Mouse (Mus musculus): Measurements from ENCODE around the gene Nudt16l1. TPM values are rescaled to one million over a fixed set of nuclear protein-coding genes. Genes with fewer than 3 reads are reported as not detected.

The Nudt16l1 gene
- polyA plus RNA-seq, 1 experiment = 37.8 TPM

DNA sequence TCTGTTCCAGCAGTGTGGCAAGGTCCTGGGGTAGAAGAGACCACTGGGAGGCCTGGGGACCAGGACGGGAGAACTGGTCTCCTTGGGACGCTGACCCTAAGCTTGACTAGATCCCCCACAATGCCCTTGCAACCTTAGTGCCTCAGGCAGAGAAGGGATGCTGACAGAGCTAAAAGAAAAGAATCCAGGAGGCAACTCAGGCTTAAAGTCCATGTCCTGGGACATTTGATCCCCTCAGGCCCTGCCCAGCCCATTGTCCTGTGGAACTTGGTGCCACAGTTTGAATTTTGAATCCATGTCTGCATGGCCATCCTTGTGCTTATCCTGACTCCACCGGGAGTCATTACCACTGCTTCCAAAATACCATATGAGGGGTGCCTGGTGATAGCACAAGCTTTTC is 7.6 kb downstream of the Nudt16l1 start:
- H3K36me3 ChIP-seq (ENCODE audit: control insufficient read depth, insufficient read depth, low read length, poor library complexity, severe bottlenecking) = peaks cover 9% of the 10 kb centered on the region; the same call in 1 of the 2 replicates
- TF ChIP-seq EP300 (IDR thresholded peaks at IDR 0.05; ENCODE audit: insufficient read depth, low read depth, low read length) = no peak
- no peak for TF ChIP-seq CTCF (IDR thresholded peaks at IDR 0.05; ENCODE audit: low read depth, low read length)
- no peak for TF ChIP-seq POLR2A (IDR thresholded peaks at IDR 0.05; ENCODE audit: insufficient read depth, low read length)

DNA sequence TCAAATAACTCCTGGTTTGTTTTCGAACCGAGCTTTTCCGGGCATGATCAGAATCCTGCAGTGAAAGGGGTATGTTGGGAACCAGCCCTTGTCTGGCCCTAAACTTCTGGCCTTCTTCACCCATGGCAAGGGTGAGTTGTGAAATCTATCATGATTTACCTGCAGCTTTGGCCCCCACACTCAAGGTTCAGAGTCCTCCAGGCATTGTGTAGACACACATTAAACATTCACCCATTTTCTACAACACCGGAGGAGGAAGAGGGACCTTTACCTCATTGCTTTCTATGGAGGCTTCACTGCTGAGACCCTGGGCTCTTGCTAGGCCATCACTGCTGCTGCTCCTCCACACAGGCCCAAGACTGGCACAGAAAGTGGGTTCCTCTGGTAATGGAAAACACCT is 8.8 kb downstream of the Nudt16l1 start:
- no peak for TF ChIP-seq POLR2A (IDR thresholded peaks at IDR 0.05; ENCODE audit: insufficient read depth, low read length)
- TF ChIP-seq EP300 (IDR thresholded peaks at IDR 0.05; ENCODE audit: insufficient read depth, low read depth, low read length) = no peak
- TF ChIP-seq CTCF (IDR thresholded peaks at IDR 0.05; ENCODE audit: low read depth, low read length) = no peak
- Histone ChIP-seq H3K27me3 (ENCODE audit: control insufficient read depth, insufficient read depth, low read length, poor library complexity, severe bottlenecking) (no peaks in the 10 kb centered on the region), H3K9ac (ENCODE audit: low read depth, poor library complexity, severe bottlenecking) (no peak overlapping the region), H3K27ac (ENCODE audit: insufficient read depth, low read length) (no peak overlapping the region), H3K4me1 (ENCODE audit: control insufficient read depth, insufficient read depth, low read length) (no peaks in the 10 kb centered on the region), H3K4me3 (ENCODE audit: low read depth, low read length) (no peak overlapping the region), H3K36me3 (ENCODE audit: control insufficient read depth, insufficient read depth, low read length, poor library complexity, severe bottlenecking) (peaks cover 9% of the 10 kb centered on the region), H3K9me3 (replicated peaks; ENCODE audit: control insufficient read depth, insufficient read depth, low read length, poor library complexity, severe bottlenecking) (no peaks in the 10 kb centered on the region)

More for the DNA sequence above, 7.6 kb downstream of the Nudt16l1 start:
- no peak overlapping the region for H3K4me3 ChIP-seq (ENCODE audit: low read depth, low read length)
- H3K9me3 ChIP-seq (replicated peaks; ENCODE audit: control insufficient read depth, insufficient read depth, low read length, poor library complexity, severe bottlenecking) = no peaks in the 10 kb centered on the region
- no peak overlapping the region for H3K27ac ChIP-seq (ENCODE audit: insufficient read depth, low read length)
- no peaks in the 10 kb centered on the region for H3K4me1 ChIP-seq (ENCODE audit: control insufficient read depth, insufficient read depth, low read length)
- no peak overlapping the region for H3K9ac ChIP-seq (ENCODE audit: low read depth, poor library complexity, severe bottlenecking)
- H3K27me3 ChIP-seq (ENCODE audit: control insufficient read depth, insufficient read depth, low read length, poor library complexity, severe bottlenecking) = no peaks in the 10 kb centered on the region

DNA sequence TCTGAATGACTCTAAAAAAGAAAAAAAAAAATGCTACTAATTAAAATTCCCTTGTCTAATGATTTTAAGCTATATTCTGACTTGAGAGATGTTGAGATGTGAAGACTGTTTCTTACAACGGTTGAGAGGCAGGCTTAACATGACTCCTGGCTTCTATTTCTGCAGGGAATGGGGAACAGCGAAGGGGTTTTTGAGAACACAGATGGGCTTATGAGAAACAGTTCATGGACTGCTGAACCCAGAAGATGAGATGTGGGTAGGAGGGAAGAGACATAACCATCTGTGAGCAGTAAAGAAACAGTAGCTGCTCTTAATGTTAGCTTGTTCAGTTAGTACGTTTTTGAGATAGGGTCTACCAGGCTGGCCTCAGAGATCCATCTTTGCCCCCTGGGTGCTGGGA is 18.0 kb downstream of the Nudt16l1 start:
- Histone ChIP-seq H3K4me3 (ENCODE audit: low read depth, low read length) (no peak overlapping the region), H3K27me3 (ENCODE audit: control insufficient read depth, insufficient read depth, low read length, poor library complexity, severe bottlenecking) (no peaks in the 10 kb centered on the region), H3K9ac (ENCODE audit: low read depth, poor library complexity, severe bottlenecking) (no peak overlapping the region), H3K27ac (ENCODE audit: insufficient read depth, low read length) (no peak overlapping the region), H3K36me3 (ENCODE audit: control insufficient read depth, insufficient read depth, low read length, poor library complexity, severe bottlenecking) (peaks cover 12% of the 10 kb centered on the region), H3K9me3 (replicated peaks; ENCODE audit: control insufficient read depth, insufficient read depth, low read length, poor library complexity, severe bottlenecking) (no peaks in the 10 kb centered on the region), H3K4me1 (ENCODE audit: control insufficient read depth, insufficient read depth, low read length) (no peaks in the 10 kb centered on the region)
- TF ChIP-seq EP300 (IDR thresholded peaks at IDR 0.05; ENCODE audit: insufficient read depth, low read depth, low read length) (no peak), POLR2A (IDR thresholded peaks at IDR 0.05; ENCODE audit: insufficient read depth, low read length) (no peak), CTCF (IDR thresholded peaks at IDR 0.05; ENCODE audit: low read depth, low read length) (no peak)

DNA sequence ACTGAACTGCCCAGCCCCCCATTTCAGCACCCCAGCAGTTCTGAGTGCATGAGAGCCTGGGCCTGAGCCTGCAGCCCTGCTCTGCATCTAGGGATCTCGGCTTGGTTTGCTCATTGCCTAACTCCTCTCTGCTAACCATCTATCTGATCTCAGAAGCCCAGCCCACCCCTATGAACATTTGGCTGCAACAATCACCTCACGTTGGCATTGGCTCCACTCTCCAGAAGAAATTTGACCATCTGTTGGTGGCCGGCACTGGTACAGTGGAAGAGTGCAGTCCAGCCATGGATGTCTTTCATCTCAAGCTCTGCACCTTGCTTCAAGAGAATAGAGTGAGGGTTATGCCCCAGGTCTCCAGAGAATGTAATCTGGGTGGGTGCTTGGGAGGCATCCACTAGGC is 18.9 kb downstream of the Nudt16l1 start:
- Histone ChIP-seq H3K36me3 (ENCODE audit: control insufficient read depth, insufficient read depth, low read length, poor library complexity, severe bottlenecking) (peaks cover 10% of the 10 kb centered on the region), H3K27me3 (ENCODE audit: control insufficient read depth, insufficient read depth, low read length, poor library complexity, severe bottlenecking) (no peaks in the 10 kb centered on the region)
- TF ChIP-seq POLR2A (IDR thresholded peaks at IDR 0.05; ENCODE audit: insufficient read depth, low read length) (no peak), CTCF (IDR thresholded peaks at IDR 0.05; ENCODE audit: low read depth, low read length) (no peak), EP300 (IDR thresholded peaks at IDR 0.05; ENCODE audit: insufficient read depth, low read depth, low read length) (no peak)

DNA sequence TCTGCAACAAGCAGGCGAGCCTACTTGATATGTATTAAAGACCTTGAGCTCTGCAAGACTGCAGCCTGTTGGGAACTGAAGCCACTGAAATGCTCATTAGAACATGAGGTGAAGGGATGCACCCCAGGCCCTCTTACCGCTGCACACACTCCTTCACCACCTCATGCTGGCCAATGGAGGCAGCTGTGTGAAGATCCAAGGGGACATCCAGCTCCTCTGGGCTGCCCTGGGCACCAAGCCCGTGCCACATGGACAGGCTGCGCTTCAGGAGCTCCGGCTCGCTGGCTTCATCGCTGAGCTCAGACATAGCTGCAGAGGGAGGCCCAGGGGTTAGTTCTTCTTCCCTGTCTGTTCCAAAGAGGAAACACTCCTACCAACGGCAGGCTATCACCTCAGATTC is 21.7 kb downstream of the Nudt16l1 start:
- no peak overlapping the region for H3K27ac ChIP-seq (ENCODE audit: insufficient read depth, low read length)
- no peak overlapping the region for H3K9ac ChIP-seq (ENCODE audit: low read depth, poor library complexity, severe bottlenecking)
- H3K27me3 ChIP-seq (ENCODE audit: control insufficient read depth, insufficient read depth, low read length, poor library complexity, severe bottlenecking) = no peaks in the 10 kb centered on the region
- no peaks in the 10 kb centered on the region for H3K4me1 ChIP-seq (ENCODE audit: control insufficient read depth, insufficient read depth, low read length)
- no peaks in the 10 kb centered on the region; the same call in none of the 2 replicates for H3K36me3 ChIP-seq (ENCODE audit: control insufficient read depth, insufficient read depth, low read length, poor library complexity, severe bottlenecking)
- no peaks in the 10 kb centered on the region for H3K9me3 ChIP-seq (replicated peaks; ENCODE audit: control insufficient read depth, insufficient read depth, low read length, poor library complexity, severe bottlenecking)
- H3K4me3 ChIP-seq (ENCODE audit: low read depth, low read length) = no peak overlapping the region
- TF ChIP-seq POLR2A (IDR thresholded peaks at IDR 0.05; ENCODE audit: insufficient read depth, low read length) (no peak), EP300 (IDR thresholded peaks at IDR 0.05; ENCODE audit: insufficient read depth, low read depth, low read length) (no peak), CTCF (IDR thresholded peaks at IDR 0.05; ENCODE audit: low read depth, low read length) (no peak)

More for the DNA sequence above, 18.9 kb downstream of the Nudt16l1 start:
- Histone ChIP-seq H3K4me3 (ENCODE audit: low read depth, low read length) (no peak overlapping the region), H3K27ac (ENCODE audit: insufficient read depth, low read length) (no peak overlapping the region), H3K9ac (ENCODE audit: low read depth, poor library complexity, severe bottlenecking) (no peak overlapping the region), H3K9me3 (replicated peaks; ENCODE audit: control insufficient read depth, insufficient read depth, low read length, poor library complexity, severe bottlenecking) (no peaks in the 10 kb centered on the region), H3K4me1 (ENCODE audit: control insufficient read depth, insufficient read depth, low read length) (no peaks in the 10 kb centered on the region)

DNA sequence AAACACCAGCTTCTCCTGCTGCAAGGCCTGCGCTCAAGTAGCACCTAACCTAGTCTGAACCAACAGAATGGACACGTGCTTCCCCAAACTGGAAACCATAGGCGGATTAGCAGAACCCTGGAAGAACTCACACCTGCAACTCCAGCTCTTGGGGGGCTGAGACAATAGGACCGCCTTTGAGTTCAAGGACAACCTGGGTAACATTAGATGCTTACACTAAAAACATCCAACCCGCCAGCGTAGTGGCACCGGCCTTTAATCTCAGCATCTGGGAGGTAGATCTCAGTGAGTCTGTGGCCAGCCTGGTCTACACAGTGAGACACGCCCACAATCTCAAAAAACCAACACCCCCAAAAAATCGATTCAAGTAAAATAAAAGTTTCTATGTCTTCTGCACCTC is 24.8 kb downstream of the Nudt16l1 start:
- Histone ChIP-seq H3K36me3 (ENCODE audit: control insufficient read depth, insufficient read depth, low read length, poor library complexity, severe bottlenecking) (no peaks in the 10 kb centered on the region), H3K9ac (ENCODE audit: low read depth, poor library complexity, severe bottlenecking) (peak overlapping the region; percentile 45), H3K27me3 (ENCODE audit: control insufficient read depth, insufficient read depth, low read length, poor library complexity, severe bottlenecking) (no peaks in the 10 kb centered on the region), H3K9me3 (replicated peaks; ENCODE audit: control insufficient read depth, insufficient read depth, low read length, poor library complexity, severe bottlenecking) (no peaks in the 10 kb centered on the region), H3K4me1 (ENCODE audit: control insufficient read depth, insufficient read depth, low read length) (no peaks in the 10 kb centered on the region), H3K27ac (ENCODE audit: insufficient read depth, low read length) (no peak overlapping the region), H3K4me3 (ENCODE audit: low read depth, low read length) (peak overlapping the region; percentile 35)
- TF ChIP-seq EP300 (IDR thresholded peaks at IDR 0.05; ENCODE audit: insufficient read depth, low read depth, low read length) (no peak), CTCF (IDR thresholded peaks at IDR 0.05; ENCODE audit: low read depth, low read length) (no peak), POLR2A (IDR thresholded peaks at IDR 0.05; ENCODE audit: insufficient read depth, low read length) (no peak)

All from ES-Bruce4 (cell line).